In the genomic region with DNA sequence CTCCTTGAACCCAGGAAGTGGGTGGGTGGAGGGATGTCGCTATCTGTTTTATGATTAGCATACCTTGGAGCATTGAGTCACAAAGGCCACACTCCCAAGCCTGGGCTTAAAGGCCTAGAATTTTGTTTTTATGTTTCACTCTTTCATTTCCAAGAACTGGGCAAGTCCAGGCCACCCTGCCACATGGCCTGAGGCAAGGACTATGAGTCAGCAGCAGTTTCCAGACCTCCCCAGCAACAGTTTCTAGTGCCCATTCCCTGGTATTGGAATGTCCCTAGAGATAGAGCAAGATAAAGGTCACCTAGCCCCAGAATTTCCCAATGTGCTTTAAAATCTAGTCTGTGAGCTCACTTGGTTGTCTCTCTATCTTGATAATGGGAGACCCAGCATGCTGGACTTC, we compare ENCODE assay signal across 12 mouse cellular contexts.
"Had no signal": no experiment of that assay in that cellular context is flagged by ENCODE, and none has a peak within 500 bp of the region (broad histone marks: within the 10 kb centered on the region; RNA-seq: fewer than 3 reads in every experiment).

No protein-coding gene starts in this region.

- H3K9ac ChIP-seq: limb, embryonic 12.5 days; liver, embryonic 14.5 days; midbrain, embryonic 15.5 days; neural tube, embryonic 12.5 days had no signal

- H3K4me3 ChIP-seq: limb, embryonic 12.5 days; midbrain, embryonic 15.5 days; neural tube, embryonic 12.5 days had no signal

- H3K4me2 ChIP-seq: limb, embryonic 12.5 days; midbrain, embryonic 11.5 days; midbrain, embryonic 15.5 days; neural tube, embryonic 12.5 days had no signal

- DNase-seq: kidney, postnatal 10 days; liver; lung, adult 2 months; lung, postnatal 4 days; thymus, postnatal 4 days had no signal

- H3K9me3 ChIP-seq: limb, embryonic 12.5 days; midbrain, embryonic 15.5 days; neural tube, embryonic 12.5 days had no signal

- H3K36me3 ChIP-seq: limb, embryonic 12.5 days; midbrain, embryonic 15.5 days; neural tube, embryonic 12.5 days had no signal

- H3K27me3 ChIP-seq: limb, embryonic 12.5 days; midbrain, embryonic 15.5 days; neural tube, embryonic 12.5 days had no signal

- H3K27ac ChIP-seq: limb, embryonic 12.5 days; liver, embryonic 14.5 days; midbrain, embryonic 15.5 days; neural tube, embryonic 12.5 days; stomach, postnatal 0 days had no signal

- H3K4me1 ChIP-seq: neural tube, embryonic 12.5 days had no signal

- ATAC-seq: lung, postnatal 0 days; midbrain, embryonic 15.5 days had no signal
